Mouse (Mus musculus) MEL (cell line): ENCODE data around the gene Ccl24.

ENCODE experiments used
- BHLHE40 ChIP-seq: IDR thresholded peaks from 2 replicates; pipeline ENCODE4 v1.6.1; 2012; ENCODE audit warnings: low read depth, mild to moderate bottlenecking, inconsistent platforms, low read length, improper control_type of control experiment, borderline replicate concordance
- CTCF ChIP-seq, 3 experiments: IDR thresholded peaks in 2 of 3; conservative IDR thresholded peaks in 1 of 3; 2 replicates each; pipeline ENCODE4 v1.5.1; 2011 to 2012; ENCODE audit warnings: low read length in 3 of 3, low read depth in 2 of 3, mild to moderate bottlenecking in 2 of 3, improper control_type of control experiment in 1 of 3, inconsistent platforms in 1 of 3, mixed read lengths in 1 of 3, moderate library complexity in 1 of 3; ENCODE audit not compliant: control insufficient read depth in 1 of 3, insufficient read depth in 1 of 3, poor library complexity in 1 of 3, severe bottlenecking in 1 of 3

GRCm38 (mm10) chr5:135522111-135522722 is 50.6 kb downstream of the Ccl24 start:
- no peak for TF ChIP-seq CTCF (IDR thresholded peaks at IDR 0.05 in 2 of 3, conservative IDR thresholded peaks at IDR 0.05 in 1 of 3; ENCODE audit: control insufficient read depth in 1 of 3, insufficient read depth in 1 of 3, low read depth in 2 of 3, low read length in 3 of 3, poor library complexity in 1 of 3, severe bottlenecking in 1 of 3)
- TF ChIP-seq BHLHE40: no peak
